Comparison of ENCODE assay signal across 8 mouse cellular contexts in the genomic region with DNA sequence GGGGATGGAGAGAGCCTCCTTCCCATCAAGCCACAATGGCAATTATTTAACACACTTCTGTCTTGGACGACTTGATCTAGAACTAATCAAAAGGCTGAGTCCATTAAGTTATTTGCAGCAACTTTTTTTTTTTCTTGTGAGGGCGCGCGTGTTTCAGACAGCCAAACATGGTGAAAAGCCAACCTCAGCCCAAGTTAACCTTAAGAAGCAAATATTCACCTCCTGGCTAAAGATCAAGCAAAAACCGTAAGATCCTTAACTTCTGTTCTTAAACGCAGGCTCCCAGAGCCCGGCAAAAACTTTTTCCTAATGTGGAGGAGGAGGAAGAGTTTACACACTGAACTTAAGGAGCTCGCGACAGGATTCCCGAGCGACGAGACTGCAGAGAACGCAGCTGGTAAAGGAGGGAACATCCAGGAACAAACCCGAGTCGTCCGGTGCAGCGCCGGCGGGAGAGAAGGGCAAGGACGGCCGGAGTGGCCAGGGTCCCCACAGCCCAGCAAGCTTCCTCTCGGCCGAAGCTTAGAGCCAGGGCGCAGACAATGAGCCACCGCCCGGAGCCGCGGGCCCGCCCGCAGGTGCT. TPM values are rescaled to one million over a fixed set of nuclear protein-coding genes. Genes with fewer than 3 reads are reported as not detected.
DNase-seq lines count a peak whose midpoint lies in the region; ATAC-seq and TF ChIP-seq lines count a peak whose summit lies in the region.

No protein-coding gene starts in this region.

- no peak for TF ChIP-seq CTCF in spleen, adult 2 months (IDR thresholded peaks at IDR 0.05; ENCODE audit: extremely low read depth, insufficient read depth, insufficient read length, insufficient replicate concordance)
- no peak for TF ChIP-seq CTCF in small intestine, adult 2 months (IDR thresholded peaks at IDR 0.05; ENCODE audit: extremely low read depth, insufficient read length, insufficient replicate concordance, low read depth, low read length)

- no peak for ATAC-seq in forebrain, embryonic 14.5 days
- no peak for ATAC-seq in kidney, embryonic 15.5 days (replicated peaks; ENCODE audit: low FRiP score)

- WGBS in spleen, adult 2 months, result under 1% methylated on average over 30 of the region's 30 CpGs
- WGBS in forebrain, embryonic 14.5 days, result 0% methylated on average over 30 of the region's 30 CpGs
- WGBS in kidney, embryonic 15.5 days, result under 1% methylated on average over 30 of the region's 30 CpGs
- WGBS in small intestine, adult 2 months, result under 1% methylated on average over 30 of the region's 30 CpGs

- H3K9ac ChIP-seq in forebrain, embryonic 14.5 days (ENCODE audit: low read length), result peak overlapping the region; percentile 95
- H3K9ac ChIP-seq in kidney, embryonic 15.5 days, result peak overlapping the region; percentile 99

- 0 out of 2 replicates have a peak, but pooled peaks cover 2% of the 10 kb centered on the region for H3K36me3 ChIP-seq in spleen, adult 2 months (ENCODE audit: control insufficient read depth, insufficient read depth, low read length)
- peaks cover 9% of the 10 kb centered on the region for H3K36me3 ChIP-seq in forebrain, embryonic 14.5 days (ENCODE audit: control insufficient read depth, insufficient read depth, low read length)
- H3K36me3 ChIP-seq in kidney, embryonic 15.5 days, result peaks cover 10% of the 10 kb centered on the region
- H3K36me3 ChIP-seq in small intestine, adult 2 months (ENCODE audit: control insufficient read depth, insufficient read depth, low read length), result peaks cover 2% of the 10 kb centered on the region

- no peaks in the 10 kb centered on the region for H3K27me3 ChIP-seq in spleen, adult 2 months (ENCODE audit: control insufficient read depth, insufficient read depth, low read length)
- H3K27me3 ChIP-seq in forebrain, embryonic 14.5 days (replicated peaks; ENCODE audit: control insufficient read depth, insufficient read depth, low read length), result no peaks in the 10 kb centered on the region
- no peaks in the 10 kb centered on the region for H3K27me3 ChIP-seq in kidney, embryonic 15.5 days
- H3K27me3 ChIP-seq in small intestine, adult 2 months (ENCODE audit: control insufficient read depth, insufficient read depth, low read length), result no peaks in the 10 kb centered on the region

- peaks cover 6% of the 10 kb centered on the region; the same call in 1 of the 2 replicates for H3K4me1 ChIP-seq in spleen, adult 2 months (ENCODE audit: control insufficient read depth, insufficient read depth, insufficient read length)
- peaks cover 14% of the 10 kb centered on the region; the same call in 1 of the 2 replicates for H3K4me1 ChIP-seq in forebrain, embryonic 14.5 days (ENCODE audit: control insufficient read depth, insufficient read depth, low read length)
- peaks cover 29% of the 10 kb centered on the region for H3K4me1 ChIP-seq in kidney, embryonic 15.5 days
- H3K4me1 ChIP-seq in small intestine, adult 2 months (ENCODE audit: control insufficient read depth, insufficient read depth, insufficient read length, low read length), result peaks cover 7% of the 10 kb centered on the region; the same call in 1 of the 2 replicates

- H3K4me2 ChIP-seq in forebrain, embryonic 14.5 days (ENCODE audit: low read length), result peak overlapping the region; percentile 77
- peak overlapping the region; percentile 69 for H3K4me2 ChIP-seq in kidney, embryonic 15.5 days

- peak overlapping the region; percentile 99 for H3K27ac ChIP-seq in spleen, adult 2 months (ENCODE audit: insufficient read depth, low read length)
- H3K27ac ChIP-seq in forebrain, embryonic 14.5 days (ENCODE audit: low read depth, low read length), result peak overlapping the region; percentile 94
- peak overlapping the region; percentile 98 for H3K27ac ChIP-seq in kidney, embryonic 15.5 days
- H3K27ac ChIP-seq in small intestine, adult 2 months (ENCODE audit: insufficient read depth, low read depth, low read length), result peak overlapping the region; percentile 98

- peak; percentile 36 for DNase-seq in adrenal gland, adult 8-10 months
- no peak for DNase-seq in adrenal gland, postnatal 36 days
- DNase-seq in spleen, adult 2 months (ENCODE audit: low read depth in 1 of 2, low spot score in 2 of 2), result no peak
- no peak for DNase-seq in spleen, adult 12 weeks (ENCODE audit: low spot score)
- peak; percentile 46 for DNase-seq in forebrain, embryonic 14.5 days (ENCODE audit: low spot score)
- peak; percentile 35 for DNase-seq in lung, postnatal 36 days

- H3K9me3 ChIP-seq in forebrain, embryonic 14.5 days (replicated peaks; ENCODE audit: control insufficient read depth, low read length), result no peaks in the 10 kb centered on the region
- no peaks in the 10 kb centered on the region for H3K9me3 ChIP-seq in kidney, embryonic 15.5 days (replicated peaks)

- peak overlapping the region; percentile 97 for H3K4me3 ChIP-seq in spleen, adult 2 months (ENCODE audit: extremely low read depth, insufficient read depth, insufficient read length)
- peak overlapping the region; percentile 96 for H3K4me3 ChIP-seq in forebrain, embryonic 14.5 days (ENCODE audit: low read depth, low read length)
- H3K4me3 ChIP-seq in kidney, embryonic 15.5 days (replicated peaks), result peak overlapping the region; percentile 99
- H3K4me3 ChIP-seq in small intestine, adult 2 months (ENCODE audit: low read depth, low read length), result peak overlapping the region; percentile 85

- no peak for TF ChIP-seq POLR2A in spleen, adult 2 months (IDR thresholded peaks at IDR 0.05; ENCODE audit: low read depth, low read length)
- TF ChIP-seq POLR2A in small intestine, adult 2 months (IDR thresholded peaks at IDR 0.05; ENCODE audit: low read depth, low read length), result no peak

RNA-seq across cellular contexts. Expression of a gene that starts 0.6 kb away (rescaled TPM):
- 10 to 100 TPM; 54.5 to 62.5 (median 60.6) TPM for total RNA-seq in adrenal gland, adult 8-10 months (2022)
- total RNA-seq in adrenal gland, postnatal 36 days (2021), result 10 to 100 TPM; 57.5 to 67.9 TPM
- 16.8 and 18.8 TPM in 2 replicates for polyA plus RNA-seq in spleen, adult 2 months (2012; rRNA removed)
- polyA plus RNA-seq in forebrain, embryonic 14.5 days (2014; fragmentation: Nextera tagmentation; extraction: Ambion mirVana), result 39.3 and 45.9 TPM in 2 replicates
- polyA plus RNA-seq in kidney, embryonic 15.5 days (2015; fragmentation: Nextera tagmentation; extraction: Ambion mirVana), result 37.5 and 39.0 TPM in 2 replicates
- 7.4 and 16.1 TPM in 2 replicates for polyA plus RNA-seq in small intestine, adult 2 months (2012; rRNA removed)

RNA-seq across cellular contexts. Expression of a gene that starts 21.0 kb away (rescaled TPM):
- total RNA-seq in adrenal gland, adult 8-10 months (2022), result 10 to 100 TPM; 25.3 to 39.8 (median 33.4) TPM
- total RNA-seq in adrenal gland, postnatal 36 days (2021), result 10 to 100 TPM; 25.9 to 34.1 TPM
- 18.1 and 22.7 TPM in 2 replicates for polyA plus RNA-seq in spleen, adult 2 months (2012; rRNA removed)
- 141 and 159 TPM in 2 replicates for polyA plus RNA-seq in forebrain, embryonic 14.5 days (2014; fragmentation: Nextera tagmentation; extraction: Ambion mirVana)
- 127 and 131 TPM in 2 replicates for polyA plus RNA-seq in kidney, embryonic 15.5 days (2015; fragmentation: Nextera tagmentation; extraction: Ambion mirVana)
- 14.6 and 32.5 TPM in 2 replicates for polyA plus RNA-seq in small intestine, adult 2 months (2012; rRNA removed)

RNA-seq across cellular contexts. Expression of a gene that starts 21.1 kb away (rescaled TPM):
- total RNA-seq in adrenal gland, adult 8-10 months (2022), result 10 to 100 TPM; 10.3 to 19.0 (median 14.6) TPM
- 10 to 100 TPM; 11.7 to 12.6 TPM for total RNA-seq in adrenal gland, postnatal 36 days (2021)
- polyA plus RNA-seq in spleen, adult 2 months (2012; rRNA removed), result 4.2 and 4.7 TPM in 2 replicates
- polyA plus RNA-seq in forebrain, embryonic 14.5 days (2014; fragmentation: Nextera tagmentation; extraction: Ambion mirVana), result 49.8 and 54.1 TPM in 2 replicates
- polyA plus RNA-seq in kidney, embryonic 15.5 days (2015; fragmentation: Nextera tagmentation; extraction: Ambion mirVana), result 38.3 and 39.8 TPM in 2 replicates
- polyA plus RNA-seq in small intestine, adult 2 months (2012; rRNA removed), result 5.6 and 10.2 TPM in 2 replicates

Comparison
In these comparisons a context has a peak if more than half of its experiments do, and no peak if none do; other contexts are left out.
1. DNase-seq: peak in adrenal gland, adult 8-10 months (single experiment), forebrain, embryonic 14.5 days (single experiment) and lung, postnatal 36 days (single experiment); none in adrenal gland, postnatal 36 days (0 of 2), spleen, adult 2 months (0 of 2) and spleen, adult 12 weeks (single experiment).
2. Peak in every context shown above with its lines, with median percentiles within 50 percentile points of each other: H3K27ac ChIP-seq and H3K4me3 ChIP-seq.